In genomic region chr4:143021242-143021881, GRCm38 (mm10) we compare ENCODE assay signal across 8 mouse cellular contexts.
DNase-seq lines count a peak whose midpoint lies in the region; ATAC-seq and TF ChIP-seq lines count a peak whose summit lies in the region.

No protein-coding gene starts in this region.

- peak; percentile 82 for DNase-seq in adrenal gland, postnatal 10 days
- DNase-seq in embryo, embryonic 11 days, result peak; percentile 85
- peak; percentile 53 to 64 for DNase-seq in gastrocnemius, postnatal 4 days (ENCODE audit: low spot score in 2 of 2)
- peak; percentile 60 to 81 for DNase-seq in kidney, postnatal 25 days
- peak; percentile 87 for DNase-seq in lung, embryonic 14.5 days
- peak; percentile 67 for DNase-seq in ovary, postnatal 14 days (ENCODE audit: low spot score)
- DNase-seq in yolk sac, embryonic 10.5 days (ENCODE audit: low spot score), result peak; percentile 16

- no peaks in the 10 kb centered on the region for H3K27me3 ChIP-seq in ES-Bruce4 (ENCODE audit: control insufficient read depth, insufficient read depth, low read length, poor library complexity, severe bottlenecking)
- peaks cover 5% of the 10 kb centered on the region; the same call in 1 of the 2 replicates for H3K27me3 ChIP-seq in lung, embryonic 14.5 days (ENCODE audit: insufficient read depth, low read length)

- no peak overlapping the region for H3K9ac ChIP-seq in ES-Bruce4 (ENCODE audit: low read depth, poor library complexity, severe bottlenecking)
- no peak overlapping the region for H3K9ac ChIP-seq in lung, embryonic 14.5 days

- no peak overlapping the region for H3K4me3 ChIP-seq in ES-Bruce4 (ENCODE audit: low read depth, low read length)
- H3K4me3 ChIP-seq in lung, embryonic 14.5 days (ENCODE audit: low read depth, low read length), result no peak overlapping the region

- H3K9me3 ChIP-seq in ES-Bruce4 (replicated peaks; ENCODE audit: control insufficient read depth, insufficient read depth, low read length, poor library complexity, severe bottlenecking), result no peaks in the 10 kb centered on the region
- no peaks in the 10 kb centered on the region for H3K9me3 ChIP-seq in lung, embryonic 14.5 days (ENCODE audit: low read depth, low read length)

- ATAC-seq in lung, embryonic 14.5 days (ENCODE audit: insufficient read depth), result peak; percentile 74

- peak; percentile 77 for TF ChIP-seq CTCF in ES-Bruce4 (IDR thresholded peaks at IDR 0.05; ENCODE audit: low read depth, low read length)
- peak; percentile 91 for TF ChIP-seq CTCF in lung, embryonic 14.5 days (IDR thresholded peaks at IDR 0.05; ENCODE audit: low read depth)

- H3K36me3 ChIP-seq in ES-Bruce4 (ENCODE audit: control insufficient read depth, insufficient read depth, low read length, poor library complexity, severe bottlenecking), result no peaks in the 10 kb centered on the region
- no peaks in the 10 kb centered on the region for H3K36me3 ChIP-seq in lung, embryonic 14.5 days (ENCODE audit: insufficient read depth)

- TF ChIP-seq EP300 in ES-Bruce4 (IDR thresholded peaks at IDR 0.05; ENCODE audit: insufficient read depth, low read depth, low read length), result no peak

- no peak overlapping the region for H3K27ac ChIP-seq in ES-Bruce4 (ENCODE audit: insufficient read depth, low read length)
- no peak overlapping the region for H3K27ac ChIP-seq in lung, embryonic 14.5 days (ENCODE audit: low read depth)

- TF ChIP-seq POLR2A in ES-Bruce4 (IDR thresholded peaks at IDR 0.05; ENCODE audit: insufficient read depth, low read length), result no peak

- 42% methylated on average over 10 of the region's 10 CpGs for WGBS in lung, embryonic 14.5 days

- H3K4me2 ChIP-seq in lung, embryonic 14.5 days, result no peak overlapping the region

- H3K4me1 ChIP-seq in ES-Bruce4 (ENCODE audit: control insufficient read depth, insufficient read depth, low read length), result no peaks in the 10 kb centered on the region
- H3K4me1 ChIP-seq in lung, embryonic 14.5 days (ENCODE audit: insufficient read depth), result no peaks in the 10 kb centered on the region

Comparison
In these comparisons a context has a peak if more than half of its experiments do, and no peak if none do; other contexts are left out.
1. DNase-seq: peak in every context shown above with its lines; median percentile 87 in lung, embryonic 14.5 days; 85 in embryo, embryonic 11 days; 82 in adrenal gland, postnatal 10 days; 70 in kidney, postnatal 25 days; 67 in ovary, postnatal 14 days; 58 in gastrocnemius, postnatal 4 days; 16 in yolk sac, embryonic 10.5 days.